Mouse (Mus musculus) midbrain, embryonic 14.5 days (tissue): ENCODE results near the gene Slc51a. TPM values are rescaled to one million over a fixed set of nuclear protein-coding genes. Genes with fewer than 3 reads are reported as not detected.

Source experiments
- ATAC-seq: fragments of 200-750 bp; cut with Nextera tagmentation; 2 replicates; pipeline ENCODE4 v1.8.0; 2017; ENCODE audit warnings: moderate number of reproducible peaks, moderate library complexity; ENCODE audit not compliant: low FRiP score, low TSS enrichment
- DNase-seq: peaks from one replicate; pipeline ENCODE4 v3.0.0-alpha.2; 2015
- H3K27ac ChIP-seq: fragments of 300-500 bp; sonication (generic); replicated peaks from 2 replicates; pipeline ENCODE4 v1.5.1; 2014; ENCODE audit warnings: mild to moderate bottlenecking, low read depth, low read length, moderate library complexity
- H3K27me3 ChIP-seq: fragments of 300-500 bp; sonication (generic); 2 replicates; pipeline ENCODE4 v1.6.1; 2014; ENCODE audit warnings: low read length, control low read depth, mixed read lengths; ENCODE audit not compliant: control insufficient read depth, insufficient read depth
- H3K36me3 ChIP-seq: fragments of 300-500 bp; sonication (generic); 2 replicates; pipeline ENCODE4 v1.6.1; 2014; ENCODE audit warnings: low read length, control low read depth; ENCODE audit not compliant: control insufficient read depth, insufficient read depth
- H3K4me1 ChIP-seq: fragments of 300-500 bp; sonication (generic); 2 replicates; pipeline ENCODE4 v1.6.1; 2014; ENCODE audit warnings: mild to moderate bottlenecking, antibody characterized with exemption, low read length, control low read depth; ENCODE audit not compliant: control insufficient read depth, insufficient read depth
- H3K4me2 ChIP-seq: fragments of 300-500 bp; sonication (generic); 2 replicates; pipeline ENCODE4 v1.6.1; 2014; ENCODE audit warnings: mild to moderate bottlenecking, low read length, moderate library complexity
- H3K4me3 ChIP-seq: fragments of 300-500 bp; sonication (generic); replicated peaks from 2 replicates; pipeline ENCODE4 v1.5.1; 2014; ENCODE audit warnings: low read depth, low read length
- H3K9ac ChIP-seq: fragments of 300-500 bp; sonication (generic); replicated peaks from 2 replicates; pipeline ENCODE4 v1.6.1; 2014; ENCODE audit warnings: mild to moderate bottlenecking, low read length, moderate library complexity
- H3K9me3 ChIP-seq: fragments of 300-500 bp; sonication (generic); 2 replicates; pipeline ENCODE4 v1.6.1; 2016; ENCODE audit warnings: low read length, control low read depth, mixed read lengths; ENCODE audit not compliant: control insufficient read depth
- WGBS: fragments of 180-500 bp; shearing (Covaris S2); extraction: QIAGEN DNeasy Blood & Tissue Kit; methylation state at CpG from one replicate; pipeline ENCODE4 v1.1.7; 2014; 5-methylcytosine and 5-hydroxymethylcytosine counted together
- polyA plus RNA-seq: library from polyadenylated mRNA; unstranded; fragments of >200 nt; fragmentation: Nextera tagmentation; extraction: Ambion mirVana; gene quantifications from 2 replicates; pipeline ENCODE4 v1.2.1, GENCODE M21; 2014

Slc51a gene
- polyA plus RNA-seq, 1 experiment from 2014 or later: not detected

DNA sequence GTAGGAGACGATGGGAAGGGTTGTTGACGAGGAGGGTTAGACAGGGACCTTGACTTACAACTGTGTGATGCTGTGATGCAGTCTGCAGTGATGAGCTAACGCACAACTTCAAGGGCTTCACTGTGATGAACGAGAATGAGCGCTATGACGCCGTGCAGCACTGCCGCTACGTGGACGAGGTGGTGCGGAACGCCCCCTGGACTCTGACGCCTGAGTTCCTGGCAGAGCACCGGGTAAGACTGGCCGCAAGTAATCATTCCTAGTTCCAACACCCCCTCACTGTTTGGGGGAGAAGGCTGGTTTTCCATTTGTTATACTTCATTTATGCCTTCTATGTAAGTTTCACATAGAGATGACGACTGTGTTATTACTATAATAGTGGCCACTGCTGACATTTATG lies 24.7 kb downstream of the Slc51a start:
- H3K27ac ChIP-seq: no peak overlapping the region
- H3K27me3 ChIP-seq: no peaks in the 10 kb centered on the region
- H3K4me3 ChIP-seq: no peak overlapping the region
- peaks cover 31% of the 10 kb centered on the region for H3K36me3 ChIP-seq
- DNase-seq (no peak), ATAC-seq (no peak)
- no peaks in the 10 kb centered on the region for H3K9me3 ChIP-seq
- H3K4me1 ChIP-seq: no peaks in the 10 kb centered on the region
- H3K4me2 ChIP-seq: no peak overlapping the region
- WGBS: 96% methylated on average over 16 of the region's 16 CpGs
- no peak overlapping the region for H3K9ac ChIP-seq

DNA sequence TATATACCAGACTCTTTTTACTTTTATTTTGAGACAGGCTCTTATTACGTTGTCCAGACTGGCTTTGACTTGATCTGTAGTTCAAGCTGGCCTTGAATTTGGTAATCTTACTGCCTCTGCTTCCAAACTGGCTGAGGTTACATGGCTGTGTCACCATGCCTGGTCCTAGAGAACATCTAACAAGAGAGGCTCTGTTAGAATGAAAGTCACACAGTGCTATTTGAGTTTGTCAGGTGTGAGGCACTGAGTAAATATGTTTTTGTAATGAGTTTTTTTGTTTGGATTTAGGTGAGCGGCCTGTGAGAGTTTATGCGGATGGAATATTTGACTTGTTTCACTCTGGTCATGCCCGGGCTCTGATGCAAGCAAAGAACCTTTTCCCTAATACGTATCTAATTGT lies 26.0 kb downstream of the Slc51a start:
- Histone ChIP-seq H3K4me3 (no peak overlapping the region), H3K27me3 (no peaks in the 10 kb centered on the region), H3K36me3 (peaks cover 22% of the 10 kb centered on the region), H3K9me3 (no peaks in the 10 kb centered on the region), H3K27ac (no peak overlapping the region), H3K4me1 (no peaks in the 10 kb centered on the region), H3K4me2 (no peak overlapping the region), H3K9ac (no peak overlapping the region)
- DNase-seq (no peak), ATAC-seq (no peak)
- 93% methylated on average over 5 of the region's 5 CpGs for WGBS

DNA sequence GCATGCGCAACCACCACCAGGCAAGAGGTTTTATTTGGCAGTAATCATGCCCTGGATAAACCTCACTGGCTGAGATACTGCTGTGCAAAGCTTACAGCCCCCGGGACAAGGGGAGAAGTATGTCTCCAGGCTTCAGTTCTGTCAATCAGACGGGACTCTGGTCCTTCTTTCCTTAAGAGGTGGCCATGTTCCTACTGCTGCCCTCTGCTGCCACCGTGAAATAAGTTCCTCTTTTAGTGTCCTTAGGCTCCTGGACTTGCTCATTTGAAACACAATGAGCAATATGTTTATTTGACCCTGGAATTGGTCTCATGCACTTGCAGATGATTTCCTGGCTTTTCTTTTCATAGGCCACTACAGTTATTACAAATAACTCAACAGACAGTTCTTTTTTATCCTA lies 27.2 kb downstream of the Slc51a start:
- no peak overlapping the region for H3K4me3 ChIP-seq
- 58% methylated on average over 4 of the region's 4 CpGs for WGBS
- H3K9ac ChIP-seq: no peak overlapping the region
- H3K4me1 ChIP-seq: no peaks in the 10 kb centered on the region
- H3K4me2 ChIP-seq: no peak overlapping the region
- H3K27me3 ChIP-seq: no peaks in the 10 kb centered on the region
- no peak overlapping the region for H3K27ac ChIP-seq
- no peaks in the 10 kb centered on the region for H3K9me3 ChIP-seq
- peaks cover 29% of the 10 kb centered on the region for H3K36me3 ChIP-seq
- DNase-seq (no peak), ATAC-seq (no peak)

DNA sequence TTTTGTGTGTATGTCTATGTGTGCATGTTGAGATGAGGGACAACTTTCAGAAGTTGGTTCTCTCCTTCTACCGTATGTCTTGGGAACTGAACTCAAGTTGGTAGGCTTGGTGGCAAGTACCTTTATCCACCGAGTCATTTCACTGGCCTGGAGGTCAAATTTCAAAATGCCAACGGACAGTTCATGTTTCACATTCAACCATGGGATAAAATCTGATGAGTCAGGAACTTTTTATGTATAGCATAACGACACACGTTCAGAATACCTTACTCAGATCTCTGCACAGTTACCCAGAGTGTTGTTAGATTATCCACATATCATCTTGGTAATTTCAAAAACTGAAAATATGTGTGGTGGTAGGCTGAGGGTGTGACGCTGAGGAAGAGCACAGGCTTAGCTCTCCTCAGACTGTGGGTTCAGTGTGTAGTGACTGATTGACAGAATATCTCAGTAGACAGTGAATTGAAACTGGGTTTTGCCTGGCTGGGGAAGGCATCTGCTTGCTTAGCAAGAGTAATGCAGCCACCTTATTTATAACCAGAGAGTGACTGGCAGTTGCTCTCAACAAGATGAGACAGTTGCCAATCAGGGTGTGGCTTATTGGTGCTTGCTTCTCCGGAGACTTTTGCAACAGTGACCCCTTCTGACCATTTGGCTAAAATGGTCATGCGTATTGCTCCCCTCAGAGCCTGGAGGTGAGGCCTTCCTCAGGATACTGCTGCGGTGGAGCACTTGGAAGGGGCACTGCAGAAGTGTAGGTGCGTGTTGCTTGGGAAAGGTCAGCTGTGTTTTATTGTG lies 29.9 kb downstream of the Slc51a start:
- H3K4me1 ChIP-seq: no peaks in the 10 kb centered on the region
- no peak overlapping the region for H3K27ac ChIP-seq
- H3K36me3 ChIP-seq: peaks cover 33% of the 10 kb centered on the region
- no peaks in the 10 kb centered on the region for H3K9me3 ChIP-seq
- ATAC-seq (no peak), DNase-seq (peak; percentile 54)
- no peak overlapping the region for H3K9ac ChIP-seq
- no peak overlapping the region for H3K4me3 ChIP-seq
- no peaks in the 10 kb centered on the region for H3K27me3 ChIP-seq
- 70% methylated on average over 10 of the region's 10 CpGs for WGBS
- no peak overlapping the region for H3K4me2 ChIP-seq

DNA sequence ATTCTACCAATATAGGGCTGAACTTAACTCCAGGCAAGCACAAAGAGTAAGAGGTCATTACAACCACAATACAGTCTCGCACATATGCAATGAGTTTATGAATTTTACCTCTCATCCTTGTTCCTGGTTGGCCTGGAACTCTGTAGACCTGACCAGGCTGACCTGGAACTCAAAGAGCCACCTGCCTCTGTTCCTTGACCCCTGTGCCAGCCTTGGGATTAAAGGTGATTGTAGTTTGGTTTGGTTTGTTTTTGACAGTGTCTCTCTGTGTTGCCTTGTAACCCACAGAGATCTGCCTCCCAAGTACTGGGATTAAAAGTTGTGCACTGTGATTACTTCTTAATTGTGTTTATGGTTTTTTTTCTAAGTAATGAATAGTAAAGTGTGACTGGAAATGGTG lies 30.9 kb downstream of the Slc51a start:
- ATAC-seq: no peak
- no peak for DNase-seq
- H3K36me3 ChIP-seq: peaks cover 39% of the 10 kb centered on the region

DNA sequence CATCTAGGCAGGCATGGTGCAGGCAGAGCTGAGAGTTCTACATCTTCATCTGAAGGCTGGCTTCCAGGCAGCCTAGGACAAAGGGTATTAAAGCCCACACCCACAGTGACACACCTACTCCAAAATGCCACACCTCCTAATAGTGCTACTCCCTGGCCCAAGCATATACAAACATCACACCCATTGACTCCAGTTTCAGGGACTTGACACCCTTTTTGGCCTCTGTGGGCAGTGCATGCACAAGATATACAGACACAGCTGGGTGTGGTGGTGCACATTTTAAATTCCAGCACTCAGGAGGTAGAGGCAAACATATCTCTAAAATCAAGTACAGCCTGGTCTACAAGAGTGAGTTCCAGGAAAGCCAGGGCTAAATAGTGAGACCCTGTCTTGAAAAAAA lies 31.6 kb downstream of the Slc51a start:
- Histone ChIP-seq H3K27me3 (no peaks in the 10 kb centered on the region), H3K27ac (no peak overlapping the region), H3K9me3 (no peaks in the 10 kb centered on the region), H3K36me3 (peaks cover 41% of the 10 kb centered on the region), H3K9ac (no peak overlapping the region), H3K4me1 (no peaks in the 10 kb centered on the region), H3K4me2 (no peak overlapping the region), H3K4me3 (no peak overlapping the region)
- DNase-seq (no peak), ATAC-seq (no peak)

More for the DNA sequence above, 30.9 kb downstream of the Slc51a start:
- Histone ChIP-seq H3K27me3 (no peaks in the 10 kb centered on the region), H3K4me3 (no peak overlapping the region), H3K4me2 (no peak overlapping the region), H3K9ac (no peak overlapping the region), H3K9me3 (no peaks in the 10 kb centered on the region), H3K4me1 (no peaks in the 10 kb centered on the region), H3K27ac (no peak overlapping the region)
- WGBS: 100% methylated on average over 1 of the region's 1 CpGs

DNA sequence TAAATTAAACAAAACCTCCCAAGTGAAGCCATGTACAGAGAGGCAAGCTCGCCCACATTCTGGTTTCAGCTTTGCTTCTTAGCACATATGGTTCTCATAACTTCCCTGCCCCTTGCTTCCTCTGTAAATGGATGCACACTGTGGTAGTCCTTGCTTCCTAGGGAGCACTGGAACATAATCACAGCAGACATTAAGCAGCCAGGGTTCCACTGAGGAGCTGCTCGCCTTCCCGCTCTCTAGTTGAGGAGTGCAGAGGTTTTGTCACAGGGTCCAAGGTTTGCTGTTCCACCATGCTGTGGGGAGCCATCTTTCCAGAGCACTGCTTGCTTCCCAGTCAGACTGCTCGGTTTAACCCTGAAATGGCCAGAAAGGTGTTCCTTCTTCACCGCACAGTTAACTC lies 33.0 kb downstream of the Slc51a start:
- no peak for DNase-seq
- H3K4me2 ChIP-seq: no peak overlapping the region
- no peaks in the 10 kb centered on the region for H3K9me3 ChIP-seq
- no peak overlapping the region for H3K27ac ChIP-seq
- WGBS: 91% methylated on average over 5 of the region's 5 CpGs
- no peak overlapping the region for H3K9ac ChIP-seq
- H3K4me3 ChIP-seq: no peak overlapping the region
- no peak for ATAC-seq
- no peaks in the 10 kb centered on the region for H3K27me3 ChIP-seq
- H3K36me3 ChIP-seq: peaks cover 41% of the 10 kb centered on the region
- no peaks in the 10 kb centered on the region for H3K4me1 ChIP-seq

DNA sequence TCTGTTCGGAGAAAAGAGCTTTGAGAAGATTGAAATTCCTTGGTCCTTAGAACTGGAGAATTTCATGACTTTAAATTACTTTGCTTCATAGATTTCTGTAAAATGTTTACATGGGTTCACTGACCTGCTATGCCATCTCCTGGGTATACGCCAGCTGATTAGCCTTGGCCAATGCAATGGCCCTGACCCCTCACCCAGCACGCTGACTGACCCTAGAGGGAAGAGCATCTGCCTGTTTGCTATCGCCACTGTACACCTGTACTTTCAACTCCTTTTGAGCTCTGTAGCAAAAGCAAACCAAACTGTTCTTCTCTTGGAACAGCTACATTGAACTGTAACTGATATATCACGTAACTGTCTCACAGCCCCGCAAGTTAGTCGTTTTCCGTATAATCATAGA lies 34.6 kb downstream of the Slc51a start:
- no peak overlapping the region for H3K4me3 ChIP-seq
- H3K27ac ChIP-seq: no peak overlapping the region
- no peak for DNase-seq
- H3K9ac ChIP-seq: no peak overlapping the region
- WGBS: 96% methylated on average over 8 of the region's 8 CpGs
- H3K27me3 ChIP-seq: no peaks in the 10 kb centered on the region
- no peaks in the 10 kb centered on the region for H3K9me3 ChIP-seq
- ATAC-seq: no peak
- peaks cover 41% of the 10 kb centered on the region for H3K36me3 ChIP-seq
- no peaks in the 10 kb centered on the region for H3K4me1 ChIP-seq
- H3K4me2 ChIP-seq: no peak overlapping the region

DNA sequence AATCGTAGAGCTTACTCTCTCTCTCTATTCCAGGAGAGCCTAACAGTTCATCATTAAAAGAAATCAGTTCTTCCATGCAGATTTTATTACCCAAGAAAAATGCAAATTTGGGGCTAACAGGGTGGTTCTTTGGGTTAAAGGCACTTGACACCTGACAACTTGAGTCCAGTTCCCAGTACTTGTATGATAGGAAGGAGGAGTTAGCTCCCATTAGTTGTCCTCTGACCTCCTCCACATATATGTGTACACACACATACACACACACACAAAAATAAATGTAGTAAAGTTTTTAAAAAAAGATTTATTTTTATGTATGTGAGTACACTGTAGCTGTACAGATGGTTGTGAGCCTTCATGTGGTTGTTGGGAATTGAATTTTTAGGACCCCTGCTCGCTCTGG lies 37.5 kb downstream of the Slc51a start:
- Histone ChIP-seq H3K27me3 (no peaks in the 10 kb centered on the region), H3K9ac (no peak overlapping the region), H3K27ac (no peak overlapping the region), H3K4me1 (no peaks in the 10 kb centered on the region), H3K4me3 (no peak overlapping the region), H3K4me2 (no peak overlapping the region), H3K9me3 (no peaks in the 10 kb centered on the region), H3K36me3 (peaks cover 29% of the 10 kb centered on the region)
- DNase-seq (no peak), ATAC-seq (no peak)
- WGBS: 93% methylated on average over 2 of the region's 2 CpGs
